Mouse (Mus musculus) myocyte (in vitro differentiated cells): ENCODE results near the gene Rtn3. TPM values are rescaled to one million over a fixed set of nuclear protein-coding genes. Genes with fewer than 3 reads are reported as not detected.

Source experiments
- H3K27me3 ChIP-seq: one replicate; pipeline ENCODE4 v1.6.1; 2011; ENCODE audit not compliant: control insufficient read depth, insufficient read depth, insufficient read length
- H3K36me3 ChIP-seq: one replicate; pipeline ENCODE4 v1.6.1; 2011; ENCODE audit not compliant: control insufficient read depth, insufficient read depth
- H3K4me2 ChIP-seq: one replicate; pipeline ENCODE4 v1.6.1; 2011; ENCODE audit warnings: low read depth, control low read depth
- H3K4me3 ChIP-seq: one replicate; pipeline ENCODE4 v1.5.1; 2011; ENCODE audit warnings: mild to moderate bottlenecking, control low read depth, moderate library complexity
- H3K79me2 ChIP-seq: one replicate; pipeline ENCODE4 v1.6.1; 2011; ENCODE audit not compliant: control insufficient read depth, insufficient read depth
- H3ac ChIP-seq: one replicate; pipeline ENCODE4 v1.6.1; 2011; ENCODE audit not compliant: control insufficient read depth, insufficient read length
- CEBPB ChIP-seq: IDR thresholded peaks from 2 replicates; pipeline ENCODE4 v1.6.1; 2011; ENCODE audit warnings: mild to moderate bottlenecking, moderate library complexity; ENCODE audit not compliant: poor library complexity, insufficient read depth, severe bottlenecking
- E2F4 ChIP-seq: IDR thresholded peaks from one replicate; pipeline ENCODE4 v1.6.1; 2011; ENCODE audit warnings: mild to moderate bottlenecking, control low read depth, moderate library complexity; ENCODE audit not compliant: insufficient read depth
- MAX ChIP-seq: IDR thresholded peaks from one replicate; pipeline ENCODE4 v1.6.1; 2011; ENCODE audit warnings: low read depth, mild to moderate bottlenecking, control low read depth
- MYOD1 ChIP-seq, 3 experiments: IDR thresholded peaks; one replicate each; pipeline ENCODE4 v1.6.1; 2011; ENCODE audit warnings: control low read depth in 2 of 3, low read depth in 2 of 3, mild to moderate bottlenecking in 2 of 3, moderate library complexity in 1 of 3; ENCODE audit not compliant: insufficient read length in 2 of 3, control insufficient read depth in 1 of 3
- MYOG ChIP-seq, 3 experiments: IDR thresholded peaks; one replicate each; pipeline ENCODE4 v1.6.1; 2011; ENCODE audit warnings: control low read depth in 2 of 3, low read depth in 2 of 3, mild to moderate bottlenecking in 2 of 3; ENCODE audit not compliant: insufficient read length in 2 of 3, control insufficient read depth in 1 of 3, insufficient read depth in 1 of 3
- POLR2A ChIP-seq: IDR thresholded peaks from one replicate; pipeline ENCODE4 v1.6.1; 2011; ENCODE audit warnings: low read depth, mild to moderate bottlenecking, control low read depth, moderate library complexity; ENCODE audit not compliant: insufficient read length
- POLR2AphosphoS2 ChIP-seq: IDR thresholded peaks from one replicate; pipeline ENCODE4 v1.6.1; 2011; ENCODE audit warnings: low read depth, control low read depth; ENCODE audit not compliant: insufficient read length
- REST ChIP-seq: IDR thresholded peaks from one replicate; pipeline ENCODE4 v1.6.1; 2011; ENCODE audit warnings: mild to moderate bottlenecking, control low read depth, moderate library complexity; ENCODE audit not compliant: insufficient read depth, insufficient read length
- SRF ChIP-seq: IDR thresholded peaks from one replicate; pipeline ENCODE4 v1.6.1; 2011; ENCODE audit warnings: low read depth; ENCODE audit not compliant: control insufficient read depth, insufficient read length
- TCF12 ChIP-seq: IDR thresholded peaks from one replicate; pipeline ENCODE4 v1.6.1; 2011; ENCODE audit warnings: mild to moderate bottlenecking, control low read depth; ENCODE audit not compliant: poor library complexity, insufficient read depth, severe bottlenecking
- TCF3 ChIP-seq: IDR thresholded peaks from one replicate; pipeline ENCODE4 v1.6.1; 2011; ENCODE audit warnings: low read depth, control low read depth; ENCODE audit not compliant: insufficient read length
- USF1 ChIP-seq: IDR thresholded peaks from one replicate; pipeline ENCODE4 v1.6.1; 2011; ENCODE audit warnings: low read depth, mild to moderate bottlenecking, control low read depth, moderate library complexity
- polyA plus RNA-seq: library from polyadenylated mRNA; unstranded; fragments of >200 nt; fragmentation: generic; extraction: Trizol; gene quantifications from one replicate; pipeline ENCODE4 v1.2.1, GENCODE M21; 2012; ENCODE audit warnings: missing spikeins

Rtn3 gene
- polyA plus RNA-seq, 1 experiment = 65.7 TPM

DNA sequence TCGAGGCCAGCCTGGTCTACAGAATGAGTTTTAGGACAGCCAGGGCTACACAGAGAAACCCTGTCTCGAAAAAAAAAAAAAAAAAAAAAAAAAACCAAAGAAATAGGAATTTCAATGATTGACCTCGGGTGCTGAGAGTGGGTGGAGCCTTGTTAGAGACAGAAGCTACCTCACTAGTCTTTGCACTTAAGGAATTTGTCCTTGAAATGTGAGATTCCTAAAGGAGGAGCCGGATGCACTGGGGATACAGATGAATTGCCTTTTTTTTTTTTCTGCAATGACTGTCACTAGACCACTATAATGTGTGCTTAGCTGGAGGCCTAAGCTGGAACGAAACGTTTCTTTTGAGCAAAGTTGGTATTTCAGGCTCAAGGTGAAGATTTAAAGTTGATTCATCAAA lies 94.6 kb downstream of the Rtn3 start:
- H3K4me2 ChIP-seq = no peak overlapping the region
- H3K36me3 ChIP-seq = no peaks in the 10 kb centered on the region
- no peak overlapping the region for H3K4me3 ChIP-seq
- no peak for TF ChIP-seq MYOD1 (IDR thresholded peaks at IDR 0.05; ENCODE audit: control insufficient read depth in 1 of 3, insufficient read length in 2 of 3, low read depth in 2 of 3)
- no peak for TF ChIP-seq POLR2A
- TF ChIP-seq TCF3 = no peak
- no peak for TF ChIP-seq USF1
- TF ChIP-seq E2F4 = no peak
- no peak for TF ChIP-seq MYOG (IDR thresholded peaks at IDR 0.05; ENCODE audit: control insufficient read depth in 1 of 3, insufficient read depth in 1 of 3, insufficient read length in 2 of 3, low read depth in 2 of 3)
- TF ChIP-seq CEBPB = no peak
- TF ChIP-seq TCF12 = no peak
- no peak for TF ChIP-seq POLR2AphosphoS2
- no peak for TF ChIP-seq REST
- no peak for TF ChIP-seq MAX
- no peak for TF ChIP-seq SRF
- H3K27me3 ChIP-seq = no peaks in the 10 kb centered on the region
- no peak overlapping the region for H3ac ChIP-seq
- no peaks in the 10 kb centered on the region for H3K79me2 ChIP-seq

DNA sequence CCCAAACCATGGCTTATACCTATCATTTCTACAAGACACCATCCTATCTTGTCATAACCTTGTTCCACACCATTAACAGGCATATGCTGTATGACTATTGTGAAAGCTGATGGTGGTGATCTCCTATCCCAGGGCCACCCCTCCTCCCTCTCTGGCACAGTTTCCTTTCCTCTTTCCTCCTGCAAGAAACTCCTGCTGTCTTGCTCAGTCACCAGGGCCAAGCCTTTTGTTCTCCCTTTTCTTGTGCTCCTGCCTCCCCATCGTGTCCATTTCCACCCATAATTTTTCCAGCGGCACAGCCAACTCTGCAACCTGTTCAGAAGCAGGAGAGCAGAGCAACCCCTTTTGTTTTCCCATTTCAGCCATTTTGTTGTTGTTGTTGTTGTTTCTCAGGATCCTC lies 97.0 kb downstream of the Rtn3 start:
- no peak for TF ChIP-seq MYOD1 (IDR thresholded peaks at IDR 0.05; ENCODE audit: control insufficient read depth in 1 of 3, insufficient read length in 2 of 3, low read depth in 2 of 3)
- no peak for TF ChIP-seq REST
- no peak for TF ChIP-seq POLR2A
- no peak for TF ChIP-seq MYOG (IDR thresholded peaks at IDR 0.05; ENCODE audit: control insufficient read depth in 1 of 3, insufficient read depth in 1 of 3, insufficient read length in 2 of 3, low read depth in 2 of 3)
- TF ChIP-seq E2F4 = no peak
- TF ChIP-seq CEBPB = no peak
- no peak for TF ChIP-seq TCF3
- TF ChIP-seq MAX = no peak
- TF ChIP-seq TCF12 = no peak
- no peak for TF ChIP-seq POLR2AphosphoS2
- TF ChIP-seq SRF = no peak
- no peak for TF ChIP-seq USF1
- H3K4me3 ChIP-seq = no peak overlapping the region

GRCm38 (mm10) chr19:7382903-7383865 lies 99.9 kb downstream of the Rtn3 start, which contains the start of gene Spindoc:
Spindoc (minus strand) TSS chr19:7382994.
- Histone ChIP-seq H3ac (peak within 1 kb of the TSS; percentile 42), H3K4me3 (peak within 1 kb of the TSS; percentile 61), H3K27me3 (no peaks in the 10 kb centered on the region), H3K4me2 (peak within 1 kb of the TSS; percentile 89), H3K36me3 (no peaks in the 10 kb centered on the region), H3K79me2 (peaks cover 19% of the 10 kb centered on the region)
- TF ChIP-seq USF1 (peak; percentile 63), E2F4 (no peak), SRF (peak; percentile 88), POLR2AphosphoS2 (peak; percentile 81), MAX (no peak), MYOD1 (IDR thresholded peaks at IDR 0.05; ENCODE audit: control insufficient read depth in 1 of 3, insufficient read length in 2 of 3, low read depth in 2 of 3) (no peak), MYOG (IDR thresholded peaks at IDR 0.05; ENCODE audit: control insufficient read depth in 1 of 3, insufficient read depth in 1 of 3, insufficient read length in 2 of 3, low read depth in 2 of 3) (peak in 1 of 3 experiments; percentile 23), TCF3 (no peak), CEBPB (no peak), POLR2A (peak; percentile 80), TCF12 (no peak), REST (no peak)

More for the DNA sequence above, 97.0 kb downstream of the Rtn3 start:
- Histone ChIP-seq H3K4me2 (no peak overlapping the region), H3K27me3 (no peaks in the 10 kb centered on the region), H3ac (no peak overlapping the region), H3K79me2 (peaks cover 13% of the 10 kb centered on the region), H3K36me3 (no peaks in the 10 kb centered on the region)

DNA sequence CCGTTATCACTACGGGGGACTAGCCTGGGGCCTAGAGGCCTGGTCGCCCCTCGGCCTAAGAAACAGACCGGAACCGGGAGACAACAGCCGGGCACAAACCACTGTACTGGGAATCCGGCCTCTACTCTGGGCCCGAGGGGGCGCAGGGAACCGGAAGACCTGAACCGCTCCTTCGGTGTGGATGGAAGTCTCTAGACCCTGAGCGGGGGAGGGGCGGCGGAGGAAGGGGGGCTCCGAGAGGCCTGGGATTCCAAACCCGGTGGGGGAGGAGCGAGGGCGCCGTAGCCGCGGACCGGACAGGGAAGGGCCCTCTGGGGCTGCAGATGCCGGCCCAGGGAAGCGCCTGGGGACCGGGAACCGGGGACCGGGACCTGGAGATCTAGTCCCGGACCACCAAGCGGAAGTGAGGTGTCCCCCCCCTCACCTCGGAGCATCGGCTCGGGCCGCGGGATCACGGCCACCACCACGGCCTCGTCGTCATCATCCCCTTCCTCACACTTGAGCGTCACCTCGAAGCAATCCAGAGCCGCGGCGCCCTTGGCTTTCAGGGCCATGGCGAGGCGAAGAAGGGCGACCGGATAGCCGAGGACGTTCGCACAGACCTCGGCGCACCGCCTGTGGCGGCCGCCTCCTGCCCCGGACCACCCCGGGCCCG lies 100.7 kb downstream of the Rtn3 start:
- Histone ChIP-seq H3K79me2 (peaks cover 26% of the 10 kb centered on the region), H3K27me3 (no peaks in the 10 kb centered on the region), H3K4me3 (peak overlapping the region; percentile 61), H3ac (peak overlapping the region; percentile 42), H3K36me3 (no peaks in the 10 kb centered on the region), H3K4me2 (peak overlapping the region; percentile 69)
- TF ChIP-seq CEBPB (no peak), TCF12 (no peak), POLR2AphosphoS2 (no peak), E2F4 (no peak), USF1 (no peak), POLR2A (no peak), MYOG (IDR thresholded peaks at IDR 0.05; ENCODE audit: control insufficient read depth in 1 of 3, insufficient read depth in 1 of 3, insufficient read length in 2 of 3, low read depth in 2 of 3) (no peak), MYOD1 (IDR thresholded peaks at IDR 0.05; ENCODE audit: control insufficient read depth in 1 of 3, insufficient read length in 2 of 3, low read depth in 2 of 3) (no peak), SRF (no peak), TCF3 (no peak), REST (no peak), MAX (no peak)
